Comparison of ENCODE assay signal across 18 mouse cellular contexts in the genomic region with DNA sequence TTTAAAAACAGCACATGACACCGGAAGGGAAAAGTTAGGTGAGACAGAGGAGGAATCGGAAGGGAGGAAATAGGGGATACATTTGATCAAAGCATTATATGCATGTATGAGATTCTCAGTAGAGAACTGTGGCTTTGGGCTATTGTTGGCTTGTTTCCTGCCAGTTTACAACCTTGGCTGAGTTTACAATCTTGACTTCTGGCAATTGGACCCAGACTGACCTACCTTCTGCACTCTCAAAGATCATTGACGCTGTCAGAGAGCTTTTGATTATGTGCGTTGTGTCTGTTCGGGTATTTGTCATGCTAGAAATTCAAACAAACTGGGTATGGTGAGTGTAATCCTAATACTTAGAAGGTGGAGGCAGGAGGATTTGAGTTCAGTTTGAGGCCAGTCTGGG. TPM values are rescaled to one million over a fixed set of nuclear protein-coding genes. Genes with fewer than 3 reads are reported as not detected.
DNase-seq lines count a peak whose midpoint lies in the region; ATAC-seq and TF ChIP-seq lines count a peak whose summit lies in the region.
"Had no signal": no experiment of that assay in that cellular context is flagged by ENCODE, and none has a peak within 500 bp of the region (broad histone marks: within the 10 kb centered on the region; RNA-seq: fewer than 3 reads in every experiment).

No protein-coding gene starts in this region.

- H3K4me1 ChIP-seq in kidney, embryonic 16.5 days (ENCODE audit: insufficient read depth, low read length) = peaks cover 4% of the 10 kb centered on the region; the same call in 1 of the 2 replicates
- H3K4me1 ChIP-seq in MEL (ENCODE audit: control insufficient read depth in 1 of 2, insufficient read depth in 2 of 2, low read length in 2 of 2) = peaks cover 2 to 13% of the 10 kb centered on the region in 2 experiments; a peak in 3 of 4 replicates
- H3K4me1 ChIP-seq in limb, embryonic 10.5 days = peaks cover 12% of the 10 kb centered on the region

- H3K9ac ChIP-seq in kidney, embryonic 16.5 days (replicated peaks; ENCODE audit: low read length) = no peak overlapping the region
- peak overlapping the region; percentile 65 for H3K9ac ChIP-seq in MEL (ENCODE audit: control insufficient read depth, low read depth, low read length, poor library complexity, severe bottlenecking)
- H3K9ac ChIP-seq: hindbrain, embryonic 13.5 days; lung, embryonic 14.5 days; midbrain, embryonic 15.5 days had no signal

- H3K79me2 ChIP-seq in MEL (ENCODE audit: control insufficient read depth, insufficient read depth, low read length, poor library complexity) (peaks cover 55% of the 10 kb centered on the region), macrophage (ENCODE audit: inconsistent target) (peaks cover 79% of the 10 kb centered on the region)

- no peak for TF ChIP-seq POLR2A in MEL (IDR thresholded peaks at IDR 0.05; ENCODE audit: control insufficient read depth in 1 of 2, insufficient read depth in 1 of 2, low read depth in 1 of 2, low read length in 2 of 2, poor library complexity in 1 of 2)

- H3K9me3 ChIP-seq in kidney, embryonic 16.5 days (ENCODE audit: low read length) = no peaks in the 10 kb centered on the region
- no peaks in the 10 kb centered on the region for H3K9me3 ChIP-seq in MEL (replicated peaks; ENCODE audit: insufficient read depth, low read length)
- H3K9me3 ChIP-seq in limb, embryonic 10.5 days (replicated peaks) = no peaks in the 10 kb centered on the region
- H3K9me3 ChIP-seq: hindbrain, embryonic 13.5 days; midbrain, embryonic 15.5 days had no signal

- H3K4me3 ChIP-seq in kidney, embryonic 16.5 days (ENCODE audit: low read length) = no peak overlapping the region
- peak overlapping the region; percentile 42 to 66 for H3K4me3 ChIP-seq in MEL (ENCODE audit: control insufficient read depth in 1 of 2, insufficient read depth in 1 of 2, low read depth in 2 of 2, low read length in 2 of 2)
- H3K4me3 ChIP-seq in limb, embryonic 10.5 days = no peak overlapping the region
- H3K4me3 ChIP-seq in macrophage (ENCODE audit: inconsistent target) = no peak overlapping the region
- H3K4me3 ChIP-seq: gastrocnemius, adult 2 months; hindbrain, embryonic 13.5 days; midbrain, embryonic 15.5 days had no signal

- TF ChIP-seq EP300 in MEL (IDR thresholded peaks at IDR 0.05; ENCODE audit: low read depth in 1 of 2, low read length in 2 of 2) = no peak

- 67% methylated on average over 5 of the region's 5 CpGs for WGBS in kidney, embryonic 16.5 days
- 75% methylated on average over 5 of the region's 5 CpGs for WGBS in limb, embryonic 10.5 days
- 91% methylated on average over 5 of the region's 5 CpGs for WGBS in macrophage (ENCODE audit: missing documents)

- no peak for TF ChIP-seq CTCF in MEL (IDR thresholded peaks at IDR 0.05 in 2 of 3, conservative IDR thresholded peaks at IDR 0.05 in 1 of 3; ENCODE audit: control insufficient read depth in 1 of 3, insufficient read depth in 1 of 3, low read depth in 2 of 3, low read length in 3 of 3, poor library complexity in 1 of 3, severe bottlenecking in 1 of 3)

- ATAC-seq in kidney, embryonic 16.5 days (ENCODE audit: low FRiP score, low TSS enrichment) = no peak
- ATAC-seq: CD4-positive, CD25-positive, alpha-beta regulatory T cell, adult 4 months; forebrain, embryonic 16.5 days; midbrain, embryonic 15.5 days had no signal

- no peaks in the 10 kb centered on the region for H3K27me3 ChIP-seq in kidney, embryonic 16.5 days (ENCODE audit: insufficient read depth, low read length)
- no peaks in the 10 kb centered on the region for H3K27me3 ChIP-seq in MEL (ENCODE audit: control insufficient read depth in 1 of 2, insufficient read depth in 2 of 2, low read length in 2 of 2)
- no peaks in the 10 kb centered on the region for H3K27me3 ChIP-seq in limb, embryonic 10.5 days (ENCODE audit: low read depth, poor library complexity, severe bottlenecking)
- H3K27me3 ChIP-seq: hindbrain, embryonic 13.5 days; midbrain, embryonic 15.5 days had no signal

- H3K36me3 ChIP-seq in kidney, embryonic 16.5 days (ENCODE audit: insufficient read depth, low read length) = no peaks in the 10 kb centered on the region
- H3K36me3 ChIP-seq in MEL (ENCODE audit: control insufficient read depth in 1 of 2, insufficient read depth in 2 of 2, low read length in 2 of 2) (peaks cover 11 to 27% of the 10 kb centered on the region in 2 experiments), macrophage (ENCODE audit: inconsistent target) (peaks cover 14% of the 10 kb centered on the region)
- no peaks in the 10 kb centered on the region for H3K36me3 ChIP-seq in limb, embryonic 10.5 days
- H3K36me3 ChIP-seq: hindbrain, embryonic 13.5 days; midbrain, embryonic 15.5 days had no signal

- TF ChIP-seq RAD21 in MEL (IDR thresholded peaks at IDR 0.05; ENCODE audit: low read depth, low read length) = no peak

- DNase-seq in kidney, adult 9 months = peak; percentile 61
- peak; percentile 36 for DNase-seq in MEL (ENCODE audit: low read depth, low spot score)
- peak; percentile 24 for DNase-seq in limb, embryonic 10.5 days (ENCODE audit: low spot score)
- no peak for DNase-seq in thymus, postnatal 25 days
- DNase-seq in thymus, postnatal 10 days (ENCODE audit: low spot score in 2 of 2) = no peak
- DNase-seq: adrenal gland, postnatal 10 days; cerebellum, adult 18-20 months; cerebellum, postnatal 36 days; gastrocnemius, adult 2 months; heart, postnatal 10 days; lung, postnatal 4 days had no signal

- no peak overlapping the region for H3K4me2 ChIP-seq in kidney, embryonic 16.5 days (replicated peaks; ENCODE audit: low read depth, low read length)
- H3K4me2 ChIP-seq: hindbrain, embryonic 13.5 days; lung, embryonic 14.5 days; midbrain, embryonic 15.5 days had no signal

- no peak overlapping the region for H3K27ac ChIP-seq in kidney, embryonic 16.5 days (ENCODE audit: low read length)
- H3K27ac ChIP-seq in MEL (ENCODE audit: control insufficient read depth, low read depth, low read length) = peak overlapping the region; percentile 82
- no peak overlapping the region for H3K27ac ChIP-seq in limb, embryonic 10.5 days
- peak overlapping the region; percentile 19; the same call in 1 of the 2 replicates for H3K27ac ChIP-seq in macrophage
- H3K27ac ChIP-seq: gastrocnemius, adult 2 months; hindbrain, embryonic 13.5 days; midbrain, embryonic 15.5 days had no signal

TF ChIP-seq in MEL, 35 proteins besides CTCF, POLR2A, EP300 and RAD21:
- TF ChIP-seq UBTF (IDR thresholded peaks at IDR 0.05; ENCODE audit: borderline replicate concordance, insufficient read depth, low read depth, low read length) (no peak), SIN3A (IDR thresholded peaks at IDR 0.05; ENCODE audit: low read length) (peak; percentile 0; the same call in 1 of the 2 replicates), USF2 (IDR thresholded peaks at IDR 0.05; ENCODE audit: borderline replicate concordance in 1 of 2, insufficient read depth in 1 of 2, low read depth in 1 of 2, low read length in 2 of 2) (no peak), MXI1 (IDR thresholded peaks at IDR 0.05; ENCODE audit: low read depth, low read length) (no peak), CHD2 (IDR thresholded peaks at IDR 0.05; ENCODE audit: low read length) (no peak), ZMIZ1 (IDR thresholded peaks at IDR 0.05; ENCODE audit: low read depth, low read length) (no peak), JUND (IDR thresholded peaks at IDR 0.05; ENCODE audit: low read depth, low read length) (no peak), ELF1 (IDR thresholded peaks at IDR 0.05; ENCODE audit: low read depth, low read length) (no peak)

RNA-seq across cellular contexts. Expression of gene Frrs1, which starts 5.2 kb away (rescaled TPM):
- 22.4 and 28.1 TPM in 2 replicates for polyA plus RNA-seq in kidney, embryonic 16.5 days (2015; fragmentation: Nextera tagmentation; extraction: Ambion mirVana)
- total RNA-seq in MEL (2012; rRNA removed) = 78.5 and 88.3 TPM in 2 replicates
- 100 to 1,000 TPM in 1 of 2 experiments, 10 to 100 TPM in 1; 84.6 to 625 TPM for polyA plus RNA-seq in MEL (2012; ENCODE audit: insufficient read depth in 1 of 2, insufficient read length in 2 of 2, low read depth in 1 of 2, low replicate concordance in 2 of 2, missing spikeins in 1 of 2)
- 12.7 and 14.3 TPM in 2 replicates for polyA plus RNA-seq in limb, embryonic 10.5 days (2016; fragmentation: Nextera tagmentation; extraction: Ambion mirVana)
- 100 to 1,000 TPM in 19 of 26 experiments, 10 to 100 TPM in 7; 47.7 to 195 (median 122) TPM for total RNA-seq in macrophage (2018; cell fraction: chromatin; rRNA removed)
- 10 to 100 TPM; 25.5 to 51.7 (median 37.0) TPM for total RNA-seq in macrophage (2018; cell fraction: cytosol; rRNA removed)
- 100 to 1,000 TPM in 13 of 26 experiments, 10 to 100 TPM in 13; 47.4 to 175 (median 102) TPM for total RNA-seq in macrophage (2018; cell fraction: nucleus; rRNA removed)
- polyA plus RNA-seq in macrophage (2018) = 36.7 to 47.0 TPM (median 44.3 TPM) in 3 replicates

RNA-seq across cellular contexts. Expression of gene Agl, which starts 56.5 kb away (rescaled TPM):
- polyA plus RNA-seq in kidney, embryonic 16.5 days (2015; fragmentation: Nextera tagmentation; extraction: Ambion mirVana) = 18.1 and 20.6 TPM in 2 replicates
- 4.6 and 5.6 TPM in 2 replicates for total RNA-seq in MEL (2012; rRNA removed)
- 10 to 100 TPM; 11.9 to 21.1 TPM for polyA plus RNA-seq in MEL (2012; ENCODE audit: insufficient read depth in 1 of 2, insufficient read length in 2 of 2, low read depth in 1 of 2, low replicate concordance in 2 of 2, missing spikeins in 1 of 2)
- 6.4 and 7.3 TPM in 2 replicates for polyA plus RNA-seq in limb, embryonic 10.5 days (2016; fragmentation: Nextera tagmentation; extraction: Ambion mirVana)
- total RNA-seq in macrophage (2018; cell fraction: chromatin; rRNA removed) = 10 to 100 TPM in 22 of 26 experiments, 1 to 10 TPM in 4; 4.5 to 80.1 (median 41.3) TPM
- total RNA-seq in macrophage (2018; cell fraction: cytosol; rRNA removed) = 10 to 100 TPM in 24 of 26 experiments, 1 to 10 TPM in 2; 9.0 to 22.3 (median 15.1) TPM
- total RNA-seq in macrophage (2018; cell fraction: nucleus; rRNA removed) = 10 to 100 TPM in 22 of 26 experiments, 1 to 10 TPM in 4; 8.2 to 59.7 (median 24.9) TPM
- polyA plus RNA-seq in macrophage (2018) = 13.0 to 14.4 TPM (median 13.4 TPM) in 3 replicates

Comparison
In these comparisons a context has a peak if more than half of its experiments do, and no peak if none do; other contexts are left out.
1. DNase-seq: peak in kidney, adult 9 months (single experiment), MEL (single experiment) and limb, embryonic 10.5 days (single experiment); none in thymus, postnatal 25 days (single experiment) and thymus, postnatal 10 days (0 of 2).
2. H3K27ac ChIP-seq: peak in MEL (single experiment) and macrophage (single experiment); none in kidney, embryonic 16.5 days (single experiment) and limb, embryonic 10.5 days (single experiment).
3. H3K4me3 ChIP-seq: peak in MEL (2 of 2); none in kidney, embryonic 16.5 days (single experiment), limb, embryonic 10.5 days (single experiment) and macrophage (single experiment).